Mouse (Mus musculus) ES-Bruce4 (cell line): Measurements from ENCODE around the gene Nr2f1. TPM values are rescaled to one million over a fixed set of nuclear protein-coding genes. Genes with fewer than 3 reads are reported as not detected.
A peak's percentile ranks its signal among the peaks of the same experiment; 100 is the strongest.

Experiments
- H3K27ac ChIP-seq: 2 replicates; pipeline ENCODE4 v1.5.1; 2012; ENCODE audit warnings: low read length, inconsistent platforms; ENCODE audit not compliant: insufficient read depth
- H3K27me3 ChIP-seq: 2 replicates; pipeline ENCODE4 v1.6.1; 2012; ENCODE audit warnings: mild to moderate bottlenecking, low read length, inconsistent platforms; ENCODE audit not compliant: control insufficient read depth, poor library complexity, insufficient read depth, severe bottlenecking
- H3K36me3 ChIP-seq: 2 replicates; pipeline ENCODE4 v1.6.1; 2012; ENCODE audit warnings: inconsistent platforms, mild to moderate bottlenecking, low read length, moderate library complexity; ENCODE audit not compliant: control insufficient read depth, poor library complexity, insufficient read depth, severe bottlenecking
- H3K4me1 ChIP-seq: one replicate; pipeline ENCODE4 v1.8.1; 2011; ENCODE audit warnings: low read length; ENCODE audit not compliant: control insufficient read depth, insufficient read depth
- H3K4me3 ChIP-seq: 2 replicates; pipeline ENCODE4 v1.5.1; 2011; ENCODE audit warnings: low read depth, mild to moderate bottlenecking, low read length
- H3K9ac ChIP-seq: 2 replicates; pipeline ENCODE4 v1.6.1; 2012; ENCODE audit warnings: low read depth, mild to moderate bottlenecking, inconsistent platforms; ENCODE audit not compliant: poor library complexity, severe bottlenecking
- H3K9me3 ChIP-seq: replicated peaks from 2 replicates; pipeline ENCODE4 v1.6.1; 2012; ENCODE audit warnings: mild to moderate bottlenecking, low read length, inconsistent platforms; ENCODE audit not compliant: control insufficient read depth, poor library complexity, insufficient read depth, severe bottlenecking
- CTCF ChIP-seq: IDR thresholded peaks from one replicate; pipeline ENCODE4 v1.8.1; 2011; ENCODE audit warnings: low read depth, low read length
- EP300 ChIP-seq: IDR thresholded peaks from 2 replicates; pipeline ENCODE4 v1.6.1; 2011; ENCODE audit warnings: low read depth, low read length; ENCODE audit not compliant: insufficient read depth
- POLR2A ChIP-seq: IDR thresholded peaks from one replicate; pipeline ENCODE4 v1.8.1; 2011; ENCODE audit warnings: low read length; ENCODE audit not compliant: insufficient read depth
- polyA plus RNA-seq: library from polyadenylated mRNA; stranded (reverse); fragments of >200 nt; gene quantifications from 2 replicates; pipeline ENCODE4 v1.2.4, GENCODE M21; 2011; ENCODE audit warnings: low read depth; ENCODE audit not compliant: missing spikeins, insufficient read depth, insufficient read length

The Nr2f1 gene
- polyA plus RNA-seq, 1 experiment: not detected

DNA sequence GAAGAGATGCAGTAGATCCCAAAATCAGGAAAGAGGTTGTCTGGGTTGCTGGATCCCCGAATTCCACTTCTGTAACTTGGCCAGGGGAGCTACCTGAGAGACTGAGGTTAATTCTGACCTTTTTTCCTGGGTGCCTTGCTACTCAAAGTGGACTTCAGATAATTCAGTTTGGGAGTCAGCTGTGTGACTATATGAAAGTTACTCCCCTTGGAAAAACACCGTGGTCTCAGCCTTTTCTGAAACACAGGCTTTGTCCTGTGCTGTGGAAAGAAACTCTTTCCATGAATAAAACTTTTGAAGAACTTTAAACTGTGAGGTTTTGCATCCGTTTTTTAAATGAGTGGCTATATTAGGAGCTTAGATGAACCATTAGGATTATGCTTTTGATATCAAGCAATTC lies 25.4 kb downstream of the Nr2f1 start:
- no peaks in the 10 kb centered on the region for H3K36me3 ChIP-seq
- peaks cover 12% of the 10 kb centered on the region for H3K27me3 ChIP-seq
- no peak overlapping the region for H3K9ac ChIP-seq
- TF ChIP-seq POLR2A (no peak), CTCF (no peak), EP300 (no peak)
- no peaks in the 10 kb centered on the region for H3K4me1 ChIP-seq
- no peak overlapping the region for H3K4me3 ChIP-seq
- no peak overlapping the region for H3K27ac ChIP-seq
- no peaks in the 10 kb centered on the region for H3K9me3 ChIP-seq

DNA sequence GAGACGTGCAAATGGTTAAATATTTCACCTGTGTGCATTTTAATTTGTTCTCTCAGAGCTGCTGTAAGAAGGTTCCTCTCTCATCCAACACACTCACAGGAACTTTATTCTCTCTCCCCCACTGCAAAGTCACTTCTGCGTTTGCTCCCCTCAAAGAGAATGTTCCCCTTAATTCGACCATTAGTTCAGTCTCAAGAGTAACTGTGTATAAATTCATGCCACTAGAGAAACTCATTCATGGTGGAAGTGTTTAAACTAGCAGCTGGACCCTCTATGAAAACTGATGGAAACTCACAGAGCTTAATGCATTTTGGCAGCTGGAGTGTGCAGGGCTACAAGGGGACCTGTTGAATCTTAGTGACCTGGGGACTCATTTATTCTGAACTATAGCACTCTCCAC lies 26.7 kb downstream of the Nr2f1 start:
- H3K27ac ChIP-seq: no peak overlapping the region

DNA sequence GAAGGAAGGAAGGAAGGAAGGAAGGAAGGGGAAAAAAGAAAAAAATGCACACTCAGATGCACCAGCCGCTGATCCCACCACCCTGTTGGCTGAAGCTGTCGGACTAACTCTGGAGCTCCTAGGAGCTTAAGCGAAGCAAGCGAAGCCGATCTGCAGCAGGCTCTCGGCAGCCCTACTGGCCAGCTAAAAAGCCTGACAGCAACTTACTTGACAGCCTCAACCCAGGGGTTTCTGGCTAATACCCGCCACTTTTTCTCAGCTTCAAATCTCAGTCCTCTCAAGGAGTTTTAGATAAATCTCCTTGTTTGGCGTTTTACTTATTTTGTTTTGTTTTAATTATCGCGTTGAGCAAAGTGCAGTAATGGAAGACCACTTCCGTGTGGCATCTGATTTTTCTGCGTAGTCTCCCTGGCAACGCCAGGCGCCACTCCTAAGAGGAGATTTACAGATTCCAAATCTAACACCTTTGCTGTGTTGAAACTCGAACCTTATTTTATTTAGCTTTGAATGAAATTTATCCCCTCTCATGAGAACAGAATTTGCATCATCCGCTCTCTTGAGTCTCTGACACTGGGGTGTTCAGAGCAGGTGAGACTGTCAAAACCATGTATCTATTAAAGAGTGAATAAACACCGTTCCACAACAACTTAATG lies 27.4 kb downstream of the Nr2f1 start:
- no peak overlapping the region for H3K4me3 ChIP-seq
- H3K36me3 ChIP-seq: no peaks in the 10 kb centered on the region
- no peaks in the 10 kb centered on the region for H3K4me1 ChIP-seq
- peaks cover 8% of the 10 kb centered on the region for H3K27me3 ChIP-seq
- H3K27ac ChIP-seq: no peak overlapping the region
- no peak for TF ChIP-seq EP300
- TF ChIP-seq POLR2A: no peak
- no peak for TF ChIP-seq CTCF
- H3K9ac ChIP-seq: no peak overlapping the region
- H3K9me3 ChIP-seq: no peaks in the 10 kb centered on the region

More for the DNA sequence above, 26.7 kb downstream of the Nr2f1 start:
- TF ChIP-seq CTCF: no peak
- peaks cover 10% of the 10 kb centered on the region for H3K27me3 ChIP-seq
- no peaks in the 10 kb centered on the region for H3K4me1 ChIP-seq
- no peaks in the 10 kb centered on the region for H3K36me3 ChIP-seq
- no peak overlapping the region for H3K4me3 ChIP-seq
- H3K9me3 ChIP-seq: no peaks in the 10 kb centered on the region
- no peak overlapping the region for H3K9ac ChIP-seq

DNA sequence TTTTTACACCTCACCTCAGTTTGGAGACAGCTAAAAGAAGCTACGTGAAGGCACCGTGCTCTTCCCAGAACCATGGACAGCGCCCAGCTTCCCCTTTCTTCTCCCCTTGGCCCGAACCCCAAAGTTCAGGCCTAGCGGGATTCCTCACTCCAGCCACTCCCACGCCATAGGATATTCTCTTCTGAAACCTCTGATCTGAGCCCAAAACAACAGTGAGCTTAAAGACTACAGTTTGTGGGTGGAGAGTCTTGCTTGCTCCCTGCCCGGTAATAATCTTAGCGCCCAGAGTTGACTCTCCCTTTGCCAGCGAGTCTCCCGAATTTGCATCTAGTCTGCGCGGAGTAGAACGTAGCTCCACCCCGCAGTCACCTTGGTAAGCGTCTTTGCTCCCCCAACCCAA lies 28.2 kb downstream of the Nr2f1 start:
- Histone ChIP-seq H3K9ac (no peak overlapping the region), H3K4me1 (no peaks in the 10 kb centered on the region), H3K9me3 (no peaks in the 10 kb centered on the region), H3K27ac (no peak overlapping the region), H3K27me3 (peaks cover 8% of the 10 kb centered on the region), H3K4me3 (peak overlapping the region; percentile 29), H3K36me3 (no peaks in the 10 kb centered on the region)
- TF ChIP-seq POLR2A (no peak), EP300 (no peak), CTCF (no peak)

- Histone ChIP-seq H3K4me3 (no peak overlapping the region), H3K27me3 (peaks cover 10% of the 10 kb centered on the region)
- TF ChIP-seq POLR2A: no peak
- TF ChIP-seq EP300: no peak
- TF ChIP-seq CTCF: no peak
These were observed 31.4 kb downstream of the Nr2f1 start for GRCm38 (mm10) chr13:78168166-78168565.

GRCm38 (mm10) chr13:78164941-78165340 lies 34.6 kb downstream of the Nr2f1 start:
- no peak overlapping the region for H3K27ac ChIP-seq
- H3K27me3 ChIP-seq: peaks cover 6% of the 10 kb centered on the region
- TF ChIP-seq EP300 (no peak), CTCF (no peak), POLR2A (no peak)
- H3K9ac ChIP-seq: no peak overlapping the region
- H3K36me3 ChIP-seq: no peaks in the 10 kb centered on the region
- H3K4me3 ChIP-seq: no peak overlapping the region
- no peaks in the 10 kb centered on the region for H3K4me1 ChIP-seq
- no peaks in the 10 kb centered on the region for H3K9me3 ChIP-seq

More at GRCm38 (mm10) chr13:78168166-78168565, 31.4 kb downstream of the Nr2f1 start:
- no peaks in the 10 kb centered on the region for H3K9me3 ChIP-seq
- H3K9ac ChIP-seq: no peak overlapping the region
- H3K4me1 ChIP-seq: no peaks in the 10 kb centered on the region
- no peak overlapping the region for H3K27ac ChIP-seq
- H3K36me3 ChIP-seq: no peaks in the 10 kb centered on the region
